Mouse (Mus musculus) stomach, embryonic 16.5 days (tissue): ENCODE results near the gene 4930595D18Rik. TPM values are rescaled to one million over a fixed set of nuclear protein-coding genes. Genes with fewer than 3 reads are reported as not detected.
A peak's percentile ranks its signal among the peaks of the same experiment; 100 is the strongest.

Source experiments
- ATAC-seq: fragments of 200-750 bp; cut with Nextera tagmentation; 2 replicates; pipeline ENCODE4 v1.8.0; 2017; ENCODE audit warnings: moderate number of reproducible peaks, moderate TSS enrichment; ENCODE audit not compliant: insufficient read depth, low FRiP score
- H3K27ac ChIP-seq: fragments of 300-500 bp; sonication (generic); 2 replicates; pipeline ENCODE4 v1.5.1; 2014; ENCODE audit warnings: low read length
- H3K27me3 ChIP-seq: fragments of 300-500 bp; sonication (generic); 2 replicates; pipeline ENCODE4 v1.6.1; 2014; ENCODE audit warnings: low read length, control low read depth, mixed read lengths; ENCODE audit not compliant: control insufficient read depth, insufficient read depth
- H3K36me3 ChIP-seq: fragments of 300-500 bp; sonication (generic); 2 replicates; pipeline ENCODE4 v1.6.1; 2014; ENCODE audit warnings: low read length; ENCODE audit not compliant: control insufficient read depth, insufficient read depth
- H3K4me1 ChIP-seq: fragments of 300-500 bp; sonication (generic); 2 replicates; pipeline ENCODE4 v1.6.1; 2014; ENCODE audit warnings: low read length, control low read depth, mixed read lengths; ENCODE audit not compliant: control insufficient read depth, insufficient read depth
- H3K4me2 ChIP-seq: fragments of 300-500 bp; sonication (generic); 2 replicates; pipeline ENCODE4 v1.6.1; 2014; ENCODE audit warnings: low read depth, low read length, mixed read lengths
- H3K4me3 ChIP-seq: fragments of 300-500 bp; sonication (generic); replicated peaks from 2 replicates; pipeline ENCODE4 v1.5.1; 2014; ENCODE audit warnings: mild to moderate bottlenecking, low read length
- H3K9ac ChIP-seq: fragments of 300-500 bp; sonication (generic); 2 replicates; pipeline ENCODE4 v1.6.1; 2014; ENCODE audit warnings: low read length
- H3K9me3 ChIP-seq: fragments of 300-500 bp; sonication (generic); replicated peaks from 2 replicates; pipeline ENCODE4 v1.6.1; 2016; ENCODE audit warnings: low read length, control low read depth; ENCODE audit not compliant: control insufficient read depth
- WGBS: fragments of 180-500 bp; shearing (Covaris S2); extraction: QIAGEN DNeasy Blood & Tissue Kit; methylation state at CpG from one replicate; pipeline ENCODE4 v1.1.7; 2014; 5-methylcytosine and 5-hydroxymethylcytosine counted together
- polyA plus RNA-seq: library from polyadenylated mRNA; unstranded; fragments of >200 nt; fragmentation: Nextera tagmentation; extraction: Ambion mirVana; gene quantifications from 2 replicates; pipeline ENCODE4 v1.2.1, GENCODE M21; 2015

The 4930595D18Rik gene
- polyA plus RNA-seq, 1 experiment from 2014 or later, result not detected

GRCm38 (mm10) chr12:111161943-111162311 lies 22.4 kb downstream of the 4930595D18Rik start:
- H3K4me3 ChIP-seq, result no peak overlapping the region
- ATAC-seq, result no peak

GRCm38 (mm10) chr12:111160871-111161270 lies 23.4 kb downstream of the 4930595D18Rik start:
- H3K4me3 ChIP-seq, result no peak overlapping the region
- H3K4me1 ChIP-seq, result peaks cover 22% of the 10 kb centered on the region
- WGBS, result 91% methylated on average over 10 of the region's 10 CpGs
- no peaks in the 10 kb centered on the region for H3K27me3 ChIP-seq
- no peak overlapping the region for H3K9ac ChIP-seq
- H3K4me2 ChIP-seq, result no peak overlapping the region
- no peaks in the 10 kb centered on the region for H3K36me3 ChIP-seq
- no peaks in the 10 kb centered on the region for H3K9me3 ChIP-seq
- H3K27ac ChIP-seq, result no peak overlapping the region
- ATAC-seq, result no peak

More at GRCm38 (mm10) chr12:111161943-111162311, 22.4 kb downstream of the 4930595D18Rik start:
- H3K27ac ChIP-seq, result no peak overlapping the region
- H3K9ac ChIP-seq, result peak overlapping the region; percentile 52; the same call in 1 of the 2 replicates
- no peaks in the 10 kb centered on the region for H3K9me3 ChIP-seq
- 38% methylated on average over 7 of the region's 7 CpGs for WGBS
- no peaks in the 10 kb centered on the region for H3K36me3 ChIP-seq
- peak overlapping the region; percentile 54; the same call in 1 of the 2 replicates for H3K4me2 ChIP-seq
- peaks cover 22% of the 10 kb centered on the region for H3K4me1 ChIP-seq
- no peaks in the 10 kb centered on the region for H3K27me3 ChIP-seq

GRCm38 (mm10) chr12:111159659-111160428 lies 24.4 kb downstream of the 4930595D18Rik start:
- Histone ChIP-seq H3K27me3 (no peaks in the 10 kb centered on the region), H3K9me3 (no peaks in the 10 kb centered on the region), H3K4me1 (peaks cover 18% of the 10 kb centered on the region), H3K36me3 (no peaks in the 10 kb centered on the region), H3K4me2 (0 out of 2 replicates have a peak overlapping the region, but pooled peaks have one; percentile 22), H3K4me3 (no peak overlapping the region), H3K27ac (peak overlapping the region; percentile 51; the same call in 1 of the 2 replicates), H3K9ac (no peak overlapping the region)
- ATAC-seq, result no peak
- 32% methylated on average over 12 of the region's 12 CpGs for WGBS

GRCm38 (mm10) chr12:111155756-111156155 lies 28.5 kb downstream of the 4930595D18Rik start:
- Histone ChIP-seq H3K27me3 (no peaks in the 10 kb centered on the region), H3K4me3 (no peak overlapping the region), H3K9me3 (no peaks in the 10 kb centered on the region), H3K4me1 (peaks cover 8% of the 10 kb centered on the region; the same call in 1 of the 2 replicates), H3K4me2 (no peak overlapping the region), H3K9ac (no peak overlapping the region), H3K36me3 (no peaks in the 10 kb centered on the region), H3K27ac (no peak overlapping the region)
- WGBS, result 89% methylated on average over 1 of the region's 1 CpGs
- no peak for ATAC-seq

- Histone ChIP-seq H3K4me3 (no peak overlapping the region), H3K27me3 (no peaks in the 10 kb centered on the region), H3K4me2 (no peak overlapping the region), H3K9ac (no peak overlapping the region), H3K9me3 (no peaks in the 10 kb centered on the region), H3K4me1 (peaks cover 2% of the 10 kb centered on the region; the same call in 1 of the 2 replicates), H3K36me3 (no peaks in the 10 kb centered on the region), H3K27ac (no peak overlapping the region)
- no peak for ATAC-seq
- WGBS, result 86% methylated on average over 6 of the region's 6 CpGs
Measured at GRCm38 (mm10) chr12:111154641-111155040, 29.6 kb downstream of the 4930595D18Rik start.

- 70% methylated on average over 5 of the region's 5 CpGs for WGBS
Measured at GRCm38 (mm10) chr12:111153946-111154345, 30.3 kb downstream of the 4930595D18Rik start.

GRCm38 (mm10) chr12:111152981-111153710 lies 31.1 kb downstream of the 4930595D18Rik start:
- no peaks in the 10 kb centered on the region for H3K9me3 ChIP-seq
- no peaks in the 10 kb centered on the region for H3K27me3 ChIP-seq
- H3K4me3 ChIP-seq, result no peak overlapping the region
- no peaks in the 10 kb centered on the region for H3K36me3 ChIP-seq
- H3K27ac ChIP-seq, result no peak overlapping the region
- H3K4me2 ChIP-seq, result no peak overlapping the region
- WGBS, result 65% methylated on average over 7 of the region's 7 CpGs
- no peaks in the 10 kb centered on the region for H3K4me1 ChIP-seq
- no peak overlapping the region for H3K9ac ChIP-seq
- ATAC-seq, result no peak

More at GRCm38 (mm10) chr12:111153946-111154345, 30.3 kb downstream of the 4930595D18Rik start:
- H3K9ac ChIP-seq, result no peak overlapping the region
- no peak overlapping the region for H3K27ac ChIP-seq
- H3K4me3 ChIP-seq, result no peak overlapping the region
- H3K36me3 ChIP-seq, result no peaks in the 10 kb centered on the region
- H3K4me2 ChIP-seq, result no peak overlapping the region
- no peak for ATAC-seq
- H3K9me3 ChIP-seq, result no peaks in the 10 kb centered on the region
- no peaks in the 10 kb centered on the region for H3K4me1 ChIP-seq
- H3K27me3 ChIP-seq, result no peaks in the 10 kb centered on the region

GRCm38 (mm10) chr12:111152579-111152978 lies 31.7 kb downstream of the 4930595D18Rik start:
- Histone ChIP-seq H3K27ac (no peak overlapping the region), H3K27me3 (no peaks in the 10 kb centered on the region), H3K9ac (no peak overlapping the region), H3K4me2 (no peak overlapping the region), H3K9me3 (no peaks in the 10 kb centered on the region), H3K4me3 (no peak overlapping the region), H3K4me1 (no peaks in the 10 kb centered on the region), H3K36me3 (no peaks in the 10 kb centered on the region)
- 84% methylated on average over 6 of the region's 6 CpGs for WGBS
- ATAC-seq, result no peak
